ENCODE assay signal across 22 mouse cellular contexts in genomic region chr1:153712633-153713032, GRCm38 (mm10). TPM values are rescaled to one million over a fixed set of nuclear protein-coding genes. Genes with fewer than 3 reads are reported as not detected.
"Had no signal": no experiment of that assay in that cellular context is flagged by ENCODE, and none has a peak within 500 bp of the region (broad histone marks: within the 10 kb centered on the region; RNA-seq: fewer than 3 reads in every experiment).

No protein-coding gene starts in this region.

- H3K27me3 ChIP-seq: lung, embryonic 15.5 days; midbrain, embryonic 12.5 days; neural tube, embryonic 12.5 days; stomach, embryonic 15.5 days had no signal

- H3K4me1 ChIP-seq: midbrain, embryonic 12.5 days; neural tube, embryonic 12.5 days; stomach, embryonic 15.5 days had no signal

- H3K27ac ChIP-seq: macrophage; midbrain, embryonic 12.5 days; neural tube, embryonic 12.5 days; stomach, postnatal 0 days had no signal

- DNase-seq: liver, postnatal 0 days; lung, adult 2 months; lung, postnatal 14 days; lung, postnatal 36 days; midbrain, embryonic 14.5 days; right cerebral cortex, postnatal 14 days; thymus, adult 2 months; thymus, postnatal 25 days; thymus, postnatal 4 days had no signal

- H3K9me3 ChIP-seq: lung, embryonic 15.5 days; megakaryocyte, embryonic 14.5 days; midbrain, embryonic 12.5 days; neural tube, embryonic 12.5 days; stomach, embryonic 15.5 days had no signal

- ATAC-seq: liver, postnatal 0 days; lung, postnatal 0 days; midbrain, embryonic 16.5 days had no signal

- H3K4me3 ChIP-seq: lung, embryonic 15.5 days; megakaryocyte, embryonic 14.5 days; midbrain, embryonic 12.5 days; neural tube, embryonic 12.5 days; stomach, embryonic 15.5 days had no signal

- H3K9ac ChIP-seq: liver, postnatal 0 days; lung, embryonic 15.5 days; midbrain, embryonic 12.5 days; neural tube, embryonic 12.5 days; stomach, embryonic 15.5 days had no signal

- H3K36me3 ChIP-seq: lung, embryonic 15.5 days; midbrain, embryonic 12.5 days; neural tube, embryonic 12.5 days; stomach, embryonic 15.5 days had no signal

- H3K4me2 ChIP-seq: lung, embryonic 15.5 days; midbrain, embryonic 12.5 days; neural tube, embryonic 12.5 days; stomach, embryonic 15.5 days had no signal

RNA-seq across cellular contexts. Expression of gene Rgs16, which starts 27.5 kb away (rescaled TPM):
- total RNA-seq: megakaryocyte progenitor cell, adult 5-6 weeks; neutrophil, adult 5-6 weeks had no signal

RNA-seq across cellular contexts. Expression of gene Rgs8, which starts 59.8 kb away (rescaled TPM):
- total RNA-seq: monocyte, adult 5-6 weeks; neutrophil, adult 5-6 weeks had no signal
- polyA plus RNA-seq: liver, postnatal 0 days; macrophage; urinary bladder, adult 2 months had no signal
